Mouse (Mus musculus) bone marrow, adult 2 months (tissue): ENCODE data around the gene Fto.

Experiments
- CTCF ChIP-seq: fragments of 200-500 bp; IDR thresholded peaks from 2 replicates; pipeline ENCODE4 v1.5.1; 2011; ENCODE audit warnings: low read length, control low read depth; ENCODE audit not compliant: control insufficient read depth, insufficient read depth
- POLR2A ChIP-seq: fragments of 200-500 bp; IDR thresholded peaks from 2 replicates; pipeline ENCODE4 v1.6.1; 2011; ENCODE audit warnings: low read depth, mild to moderate bottlenecking, control low read depth, low read length, borderline replicate concordance; ENCODE audit not compliant: control insufficient read depth

DNA sequence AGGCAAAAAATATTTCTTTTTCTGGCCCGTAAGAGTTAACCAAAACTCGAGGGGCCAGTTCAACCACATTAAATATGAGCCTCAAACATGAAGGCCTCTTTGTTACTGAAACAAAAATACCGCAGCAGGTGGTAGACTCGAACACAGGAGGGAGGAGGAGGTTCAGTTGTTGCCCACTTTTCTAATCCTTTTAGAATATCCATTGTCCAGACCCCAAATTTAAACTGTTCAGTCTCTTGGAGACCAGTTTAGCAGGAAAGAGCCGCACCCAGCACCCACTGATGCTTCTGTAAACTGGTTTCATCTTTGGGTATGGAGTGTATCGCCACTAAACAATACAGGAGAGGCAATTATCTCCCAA lies 196.6 kb downstream of the Fto start:
- no peak for TF ChIP-seq CTCF
- TF ChIP-seq POLR2A = no peak
